Mouse (Mus musculus) left cerebral cortex, postnatal 25 days (tissue): ENCODE results near the gene Cklf. TPM values are rescaled to one million over a fixed set of nuclear protein-coding genes. Genes with fewer than 3 reads are reported as not detected.
A peak's percentile ranks its signal among the peaks of the same experiment; 100 is the strongest.
"Not testable (repeated sequence)": the region's sequence is repeated elsewhere in the genome, so short reads cannot be mapped to it uniquely, and the experiment has no call there.

Experiments
- DNase-seq, 2 experiments: peaks; one replicate each; pipeline ENCODE4 v3.0.0; 2022; ENCODE audit warnings: low spot score in 2 of 2, mixed read lengths in 1 of 2
- intact Hi-C: fragments of 180-260 bp; cut with DNase I; formaldehyde crosslinking; loops from one replicate; pipeline ENCODE4 v1.15.1; 2025
- total RNA-seq, 2 experiments: library from RNA; stranded (reverse); gene quantifications; 2 replicates each; pipeline ENCODE4 v1.2.3; 2021

Cklf gene
- total RNA-seq, 2 experiments from 2014 or later: 6.5 to 7.5 TPM

GRCm38 (mm10) chr8:104251461-104251860 lies 800 bp downstream of the Cklf start:
- intact Hi-C loops: loop anchor here (2.0 to 5.0 kb wide), 2 partner anchors 191 to 286 kb away; partner anchors contain the start of gene Dync1li2
- no peak for DNase-seq

DNA sequence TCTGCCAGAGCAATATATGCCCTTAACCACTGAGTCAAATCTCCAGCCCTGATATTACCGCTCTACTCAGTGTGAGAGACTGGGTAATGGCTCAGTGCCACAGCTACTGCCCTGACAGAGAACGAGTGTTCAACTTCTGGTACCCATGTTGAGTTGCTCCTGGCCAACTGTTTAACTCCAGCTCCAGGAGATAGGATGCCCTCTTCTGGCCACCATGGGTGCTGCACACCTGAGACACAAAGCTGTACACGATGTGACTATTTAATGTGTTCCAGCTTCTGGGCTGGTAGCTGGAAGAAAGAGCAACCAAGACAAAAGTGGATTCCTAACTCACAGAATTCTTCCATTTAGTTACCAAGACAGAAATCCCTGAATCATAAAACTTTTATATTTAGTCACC lies 2.4 kb downstream of the Cklf start:
- intact Hi-C loops: loop anchor here (5.0 kb wide), 1 partner anchor 284 kb away; no protein-coding TSS in a partner anchor
- DNase-seq: no peak

DNA sequence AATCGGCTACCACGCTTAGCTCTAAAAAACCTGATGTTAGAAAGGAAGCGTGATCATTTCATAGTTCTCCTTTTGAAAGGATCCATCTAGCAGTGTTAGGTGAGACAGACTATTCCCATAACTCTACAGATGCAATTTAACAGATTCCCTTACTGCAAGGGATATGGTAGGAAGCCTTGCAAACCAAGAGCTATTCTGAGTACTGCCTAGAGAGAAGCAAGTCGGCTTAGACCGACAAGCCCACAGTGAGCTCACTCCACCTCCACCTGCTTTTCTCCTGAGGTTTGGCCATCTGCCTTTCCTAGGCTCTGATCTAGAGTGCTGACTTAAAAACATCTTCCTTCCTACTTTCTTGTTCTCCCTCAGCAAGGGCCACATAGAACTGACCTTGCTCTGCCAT lies 11.1 kb downstream of the Cklf start:
- intact Hi-C loops: not testable (repeated sequence)
- peak in 1 of 2 experiments; percentile 28 for DNase-seq

DNA sequence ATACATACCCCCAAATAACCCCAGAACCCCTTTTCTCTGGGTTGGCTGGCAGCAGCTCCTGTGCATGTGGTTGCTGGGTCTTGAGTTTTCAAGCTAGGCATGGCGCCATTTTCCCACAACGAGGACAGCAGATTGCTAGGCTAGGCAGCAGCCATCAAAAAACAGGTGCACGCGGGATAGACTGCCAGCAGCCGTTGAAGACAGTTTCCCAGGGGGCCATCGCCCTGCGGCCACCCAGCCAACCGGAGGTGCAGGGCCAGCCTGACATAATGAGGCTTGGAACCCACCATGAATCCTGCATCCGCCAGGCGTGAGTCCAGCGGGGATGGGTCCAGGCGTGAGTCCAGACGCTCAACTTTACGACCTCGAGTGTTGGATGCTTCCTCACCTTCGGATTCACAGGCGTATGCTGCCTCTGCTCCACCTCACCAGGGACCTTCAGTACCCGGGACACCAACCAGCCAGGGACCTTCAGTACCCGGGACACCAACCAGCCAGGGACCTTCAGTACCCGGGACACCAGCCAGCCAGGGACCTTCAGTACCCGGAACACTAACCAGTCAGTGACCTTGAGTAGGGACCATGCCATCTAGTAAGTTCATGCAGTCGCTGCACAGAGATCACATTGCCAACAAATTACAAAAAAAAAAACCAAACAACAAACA lies 13.7 kb downstream of the Cklf start:
- DNase-seq, intact Hi-C loops: not testable (repeated sequence)

- intact Hi-C loops: no loop called here
- DNase-seq: no peak
Observed at GRCm38 (mm10) chr8:104268368-104268767, 17.7 kb downstream of the Cklf start.

- no peak for DNase-seq
Observed at GRCm38 (mm10) chr8:104268937-104269440, 18.3 kb downstream of the Cklf start.

GRCm38 (mm10) chr8:104293081-104293480 lies 42.4 kb downstream of the Cklf start, which contains the start of gene Cmtm2a:
Cmtm2a (minus strand) TSS chr8:104293181.
- intact Hi-C loops, DNase-seq: not testable (repeated sequence)

More at GRCm38 (mm10) chr8:104268937-104269440, 18.3 kb downstream of the Cklf start:
- intact Hi-C loops: no loop called here

DNA sequence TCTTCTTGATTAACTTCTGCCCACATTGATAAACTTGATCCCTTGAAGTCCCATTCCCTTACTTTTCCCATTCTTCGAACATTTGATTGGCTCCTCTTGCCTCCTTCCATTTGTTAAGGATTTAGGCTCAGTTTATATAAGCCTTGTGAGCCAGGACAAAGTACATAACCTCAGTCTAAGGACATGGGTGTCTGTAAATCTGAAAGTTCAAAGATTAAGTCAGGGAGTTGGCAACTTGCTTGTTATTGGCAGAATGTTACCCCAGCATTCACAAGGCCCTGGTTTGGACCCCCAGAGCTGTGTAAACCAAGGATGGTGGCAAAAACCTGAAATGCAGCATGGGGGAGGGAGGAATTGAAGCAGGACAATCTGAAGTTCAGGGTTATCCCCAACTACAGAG lies 43.7 kb downstream of the Cklf start:
- DNase-seq: no peak
- intact Hi-C loops: no loop called here

DNA sequence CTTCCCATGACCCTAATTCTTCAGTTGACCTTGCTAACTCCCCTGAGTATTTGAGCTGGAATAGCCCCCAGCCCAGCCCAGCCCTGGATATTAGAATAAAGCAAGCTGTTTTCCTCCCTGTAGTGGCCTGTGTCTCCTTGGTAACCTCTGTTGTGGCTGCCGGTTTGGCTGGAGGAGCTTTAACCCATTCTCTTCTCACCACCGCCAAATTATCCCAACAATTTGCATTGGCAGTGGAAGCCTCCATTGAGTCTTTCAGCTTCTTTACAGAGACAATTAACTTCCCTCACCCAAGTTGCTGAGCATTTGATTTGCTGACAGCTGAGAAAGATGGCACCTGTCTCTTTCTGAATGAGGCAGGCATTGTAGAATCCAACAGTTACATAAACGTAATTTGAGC lies 50.9 kb downstream of the Cklf start:
- intact Hi-C loops, DNase-seq: not testable (repeated sequence)

GRCm38 (mm10) chr8:104302536-104302935 lies 51.9 kb downstream of the Cklf start:
- DNase-seq, intact Hi-C loops: not testable (repeated sequence)

GRCm38 (mm10) chr8:104304962-104305361 lies 54.3 kb downstream of the Cklf start:
- intact Hi-C loops: no loop called here
- no peak for DNase-seq

- DNase-seq, intact Hi-C loops: not testable (repeated sequence)
Observed at GRCm38 (mm10) chr8:104308341-104308740, 57.7 kb downstream of the Cklf start.

DNA sequence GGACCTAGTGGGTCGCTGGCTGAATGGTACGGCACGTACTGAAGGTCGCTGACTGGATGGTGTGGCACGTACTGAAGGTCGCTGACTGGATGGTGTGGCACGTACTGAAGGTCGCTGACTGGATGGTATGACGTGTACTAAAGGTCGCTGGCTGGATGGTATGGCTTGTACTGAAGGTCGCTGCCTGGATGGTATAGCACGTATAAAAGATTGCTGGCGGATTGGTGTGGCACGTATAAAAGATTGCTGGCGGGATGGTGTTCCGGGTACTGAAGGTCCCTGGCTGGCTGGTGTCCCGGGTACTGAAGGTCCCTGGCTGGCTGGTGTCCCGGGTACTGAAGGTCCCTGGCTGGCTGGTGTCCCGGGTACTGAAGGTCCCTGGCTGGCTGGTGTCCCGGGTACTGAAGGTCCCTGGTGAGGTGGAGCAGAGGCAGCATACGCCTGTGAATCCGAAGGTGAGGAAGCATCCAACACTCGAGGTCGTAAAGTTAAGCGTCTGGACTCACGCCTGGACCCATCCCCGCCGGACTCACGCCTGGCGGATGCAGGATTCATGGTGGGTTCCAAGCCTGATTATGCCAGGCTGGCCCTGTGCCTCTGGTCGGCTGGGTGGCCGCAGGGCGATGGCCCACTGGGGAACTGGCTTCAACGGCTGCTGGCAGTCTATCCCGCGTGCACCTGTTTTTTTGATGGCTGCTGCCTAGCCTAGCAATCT lies 58.9 kb downstream of the Cklf start, which contains the start of the genes Gm45711 and Cmtm1:
TSS of gene Gm45711 (minus strand) at position 641 of the 715 bp plus-strand sequence.
TSS of gene Cmtm1 (minus strand) at position 705 of the 715 bp plus-strand sequence.
- peak; percentile 3 to 18 for DNase-seq
- intact Hi-C loops: not testable (repeated sequence)

GRCm38 (mm10) chr8:104312023-104312422 lies 61.4 kb downstream of the Cklf start:
- intact Hi-C loops: loop anchor here (2.0 kb wide), 1 partner anchor 29 kb away; no protein-coding TSS in a partner anchor
- peak in 1 of 2 experiments; percentile 31 for DNase-seq

- peak in 1 of 2 experiments; percentile 7 for DNase-seq
- intact Hi-C loops: loop anchor here (2.0 kb wide), 1 partner anchor 27 kb away; no protein-coding TSS in a partner anchor
Observed at GRCm38 (mm10) chr8:104313311-104313710, 62.6 kb downstream of the Cklf start.

Other genes with a start within 250 kb of the Cklf start
- 10 to 100 TPM; 10.4 to 14.9 TPM for gene Cdh5, start 149.2 kb upstream of the Cklf start, total RNA-seq
- 10 to 100 TPM in 1 of 2 experiments, 1 to 10 TPM in 1; 9.5 to 11.2 TPM for gene Bean1, start 80.4 kb upstream of the Cklf start, total RNA-seq
- 10 to 100 TPM; 36.5 to 36.7 TPM for gene Tk2, start 2.3 kb upstream of the Cklf start, total RNA-seq
- not detected for gene Cmtm2a, start 42.3 kb downstream of the Cklf start, total RNA-seq
- gene Gm45711, start 59.2 kb downstream of the Cklf start, total RNA-seq: not detected
- not detected for gene Cmtm1, start 59.3 kb downstream of the Cklf start, total RNA-seq
- not detected for gene Gm11020, start 70.7 kb downstream of the Cklf start, total RNA-seq
- gene Cmtm2b, start 71.4 kb downstream of the Cklf start, total RNA-seq: not detected
- 10 to 100 TPM in 1 of 2 experiments, 1 to 10 TPM in 1; 9.3 to 12.2 TPM for gene Cmtm3, start 88.5 kb downstream of the Cklf start, total RNA-seq
- 10 to 100 TPM; 74.8 to 81.5 TPM for gene Cmtm4, start 144.9 kb downstream of the Cklf start, total RNA-seq
- gene Dync1li2, start 192.2 kb downstream of the Cklf start, total RNA-seq: 100 to 1,000 TPM; 267 to 283 TPM